Mouse (Mus musculus): ENCODE data around the gene Vav2. TPM values are rescaled to one million over a fixed set of nuclear protein-coding genes. Genes with fewer than 3 reads are reported as not detected.

Gene Vav2
- total RNA-seq, 1 experiment = 17.4 TPM

DNA sequence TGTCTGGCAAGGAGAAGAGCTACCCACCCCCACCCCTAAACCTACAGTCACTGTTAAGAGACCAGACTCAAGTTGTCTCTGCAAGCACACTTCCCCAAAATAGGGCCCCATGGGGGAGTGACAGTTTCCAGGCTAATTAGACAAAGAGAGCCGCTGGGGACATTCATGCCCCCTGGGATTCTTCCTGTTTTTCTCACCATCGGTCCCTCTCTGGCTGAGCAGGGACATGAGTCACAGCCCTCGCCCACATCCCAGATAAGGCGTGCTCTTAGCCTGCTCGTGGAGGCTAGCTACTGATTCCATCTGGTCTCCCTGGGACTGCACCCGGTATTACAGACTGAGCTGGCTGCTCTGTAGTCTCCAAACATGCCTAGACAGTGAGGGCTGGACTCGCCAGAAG is 194.5 kb downstream of the Vav2 start:
- TF ChIP-seq HCFC1 (IDR thresholded peaks at IDR 0.05; ENCODE audit: borderline replicate concordance, insufficient read depth, low read length) (no peak), ZC3H11A (IDR thresholded peaks at IDR 0.05; ENCODE audit: borderline replicate concordance, low read depth, low read length) (no peak), MAFK (IDR thresholded peaks at IDR 0.05; ENCODE audit: insufficient read depth, low read depth, low read length) (no peak), CHD2 (IDR thresholded peaks at IDR 0.05; ENCODE audit: low read depth, low read length) (no peak), ZNF384 (IDR thresholded peaks at IDR 0.05; ENCODE audit: low read depth, low read length) (no peak)
- DNase-seq (ENCODE audit: low read depth, low spot score) = no peak
- Histone ChIP-seq H3K9ac (ENCODE audit: insufficient read depth, low read depth, low read length, poor library complexity, severe bottlenecking) (no peak overlapping the region), H3K9me3 (ENCODE audit: control insufficient read depth, insufficient read depth, low read depth, low read length) (no peaks in the 10 kb centered on the region), H3K4me1 (ENCODE audit: control insufficient read depth in 2 of 2, insufficient read depth in 2 of 2, low read length in 2 of 2, poor library complexity in 1 of 2) (no peaks in the 10 kb centered on the region), H3K4me3 (ENCODE audit: insufficient read depth in 1 of 2, low read depth in 1 of 2, low read length in 2 of 2, poor library complexity in 1 of 2, severe bottlenecking in 1 of 2) (no peak overlapping the region), H3K36me3 (ENCODE audit: control insufficient read depth, insufficient read depth, low read length, poor library complexity, severe bottlenecking) (no peaks in the 10 kb centered on the region), H3K27ac (ENCODE audit: insufficient read depth, low read depth, low read length, poor library complexity, severe bottlenecking) (no peak overlapping the region)
- in situ Hi-C loops (cut with MboI; ENCODE audit: low sequenced_read_pairs in 2 of 2, unreplicated experiment in 2 of 2) = loop anchor here (10.0 kb wide), 1 partner anchor 188 kb away; no protein-coding TSS in a partner anchor

DNA sequence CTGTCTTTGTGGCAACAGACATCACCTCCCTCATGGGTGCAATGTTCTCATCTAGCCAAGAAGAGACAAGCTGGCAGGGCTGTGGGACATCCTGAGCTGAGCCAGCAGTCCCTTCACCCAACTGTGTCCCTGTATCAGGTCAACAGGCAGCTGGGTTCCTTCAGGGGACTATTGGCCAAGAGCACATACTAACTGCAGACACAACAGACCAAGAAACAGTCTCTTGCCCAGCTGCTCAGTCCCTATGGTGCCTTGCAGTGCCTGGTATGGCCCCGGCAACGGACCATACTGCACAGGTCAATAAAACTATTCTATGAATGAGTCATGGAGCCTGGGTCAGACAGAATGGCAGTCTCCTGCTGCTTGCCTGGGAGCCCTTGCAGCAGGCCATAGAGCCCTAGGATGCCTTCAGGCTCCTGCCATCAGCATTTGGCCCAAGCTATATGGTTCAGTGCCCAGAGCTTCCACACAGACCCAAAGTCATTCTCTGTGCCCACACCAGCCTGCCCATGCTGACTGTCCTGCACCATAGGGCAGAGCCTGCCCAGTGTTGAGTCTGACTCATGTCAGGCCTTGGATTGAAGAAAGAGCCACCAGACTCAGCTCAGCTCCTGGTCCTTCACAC is 197.2 kb downstream of the Vav2 start:
- no peak overlapping the region for H3K9ac ChIP-seq (ENCODE audit: insufficient read depth, low read depth, low read length, poor library complexity, severe bottlenecking)
- DNase-seq (ENCODE audit: low read depth, low spot score) = no peak
- H3K36me3 ChIP-seq (ENCODE audit: control insufficient read depth, insufficient read depth, low read length, poor library complexity, severe bottlenecking) = no peaks in the 10 kb centered on the region
- H3K4me1 ChIP-seq (ENCODE audit: control insufficient read depth in 2 of 2, insufficient read depth in 2 of 2, low read length in 2 of 2, poor library complexity in 1 of 2) = no peaks in the 10 kb centered on the region
- H3K9me3 ChIP-seq (ENCODE audit: control insufficient read depth, insufficient read depth, low read depth, low read length) = no peaks in the 10 kb centered on the region
- in situ Hi-C loops (cut with MboI; ENCODE audit: low sequenced_read_pairs in 2 of 2, unreplicated experiment in 2 of 2) = loop anchor here (10.0 kb wide), 1 partner anchor 185 kb away; no protein-coding TSS in a partner anchor
- no peak overlapping the region for H3K27ac ChIP-seq (ENCODE audit: insufficient read depth, low read depth, low read length, poor library complexity, severe bottlenecking)
- H3K4me3 ChIP-seq (ENCODE audit: insufficient read depth in 1 of 2, low read depth in 1 of 2, low read length in 2 of 2, poor library complexity in 1 of 2, severe bottlenecking in 1 of 2) = no peak overlapping the region
- TF ChIP-seq MAFK (IDR thresholded peaks at IDR 0.05; ENCODE audit: insufficient read depth, low read depth, low read length) (no peak), CHD2 (IDR thresholded peaks at IDR 0.05; ENCODE audit: low read depth, low read length) (no peak), ZC3H11A (IDR thresholded peaks at IDR 0.05; ENCODE audit: borderline replicate concordance, low read depth, low read length) (no peak)

DNA sequence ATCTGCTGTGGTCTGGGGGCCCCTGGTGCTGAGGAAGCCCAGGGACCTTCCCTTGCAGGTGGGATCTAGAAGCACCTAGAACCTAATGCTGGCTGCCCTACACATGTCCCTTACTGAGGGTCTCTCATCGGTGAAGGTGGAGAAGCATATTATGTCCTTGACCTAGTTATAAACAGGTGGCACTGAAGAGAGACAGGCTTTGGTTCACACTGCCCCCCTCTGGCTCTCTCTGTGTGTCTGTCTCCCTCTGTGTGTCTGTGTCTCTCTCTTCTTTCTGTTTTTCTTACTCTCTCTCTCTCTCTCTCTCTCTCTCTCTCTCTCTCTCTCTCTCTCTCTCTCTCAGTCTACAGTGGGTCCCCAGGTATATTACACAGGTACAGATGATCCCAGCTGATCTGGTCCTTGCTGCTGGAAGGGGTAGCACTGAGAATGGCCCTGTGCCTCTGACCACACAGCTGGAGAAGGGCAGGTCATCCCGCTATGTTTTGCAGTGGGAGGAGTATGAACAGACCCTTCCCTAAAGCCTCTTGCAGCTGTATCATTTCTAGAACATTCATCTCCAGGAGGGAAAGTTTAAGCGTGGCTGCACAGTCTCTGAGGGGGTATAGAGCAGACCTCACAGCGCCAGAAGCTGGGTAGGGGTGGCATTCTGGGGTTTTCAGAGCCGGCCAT is 197.9 kb downstream of the Vav2 start:
- TF ChIP-seq ZC3H11A (IDR thresholded peaks at IDR 0.05; ENCODE audit: borderline replicate concordance, low read depth, low read length) (no peak), ZNF384 (IDR thresholded peaks at IDR 0.05; ENCODE audit: low read depth, low read length) (no peak), CHD2 (IDR thresholded peaks at IDR 0.05; ENCODE audit: low read depth, low read length) (no peak), MAFK (IDR thresholded peaks at IDR 0.05; ENCODE audit: insufficient read depth, low read depth, low read length) (no peak), HCFC1 (IDR thresholded peaks at IDR 0.05; ENCODE audit: borderline replicate concordance, insufficient read depth, low read length) (no peak)
- no peak for DNase-seq (ENCODE audit: low read depth, low spot score)
- no peaks in the 10 kb centered on the region for H3K4me1 ChIP-seq (ENCODE audit: control insufficient read depth in 2 of 2, insufficient read depth in 2 of 2, low read length in 2 of 2, poor library complexity in 1 of 2)
- H3K4me3 ChIP-seq (ENCODE audit: insufficient read depth in 1 of 2, low read depth in 1 of 2, low read length in 2 of 2, poor library complexity in 1 of 2, severe bottlenecking in 1 of 2) = no peak overlapping the region
- H3K9ac ChIP-seq (ENCODE audit: insufficient read depth, low read depth, low read length, poor library complexity, severe bottlenecking) = no peak overlapping the region
- no peaks in the 10 kb centered on the region for H3K36me3 ChIP-seq (ENCODE audit: control insufficient read depth, insufficient read depth, low read length, poor library complexity, severe bottlenecking)
- H3K9me3 ChIP-seq (ENCODE audit: control insufficient read depth, insufficient read depth, low read depth, low read length) = no peaks in the 10 kb centered on the region
- H3K27ac ChIP-seq (ENCODE audit: insufficient read depth, low read depth, low read length, poor library complexity, severe bottlenecking) = no peak overlapping the region
- in situ Hi-C loops (cut with MboI; ENCODE audit: low sequenced_read_pairs in 2 of 2, unreplicated experiment in 2 of 2) = no loop called here

DNA sequence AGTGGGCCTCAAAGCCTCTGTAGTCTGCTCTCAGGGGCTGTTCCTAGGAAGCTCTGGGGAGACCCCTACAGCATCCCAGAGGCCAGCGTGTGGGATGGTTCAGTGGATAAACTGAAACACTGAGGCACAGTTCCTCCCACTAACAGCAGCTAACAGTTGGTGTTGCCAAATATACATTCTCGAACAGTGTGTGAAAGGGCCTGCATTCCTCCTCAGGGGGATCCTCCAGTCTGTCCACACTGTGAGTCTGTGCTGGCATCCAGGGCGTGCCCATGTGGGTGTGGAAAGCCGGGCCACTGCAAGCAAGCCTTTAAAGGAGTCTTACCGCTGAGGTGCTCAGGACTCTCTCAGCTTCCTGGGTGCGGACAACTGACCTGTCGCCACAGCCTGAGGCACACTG is 200.3 kb downstream of the Vav2 start:
- Histone ChIP-seq H3K27ac (ENCODE audit: insufficient read depth, low read depth, low read length, poor library complexity, severe bottlenecking) (no peak overlapping the region), H3K9ac (ENCODE audit: insufficient read depth, low read depth, low read length, poor library complexity, severe bottlenecking) (no peak overlapping the region), H3K4me1 (ENCODE audit: control insufficient read depth in 2 of 2, insufficient read depth in 2 of 2, low read length in 2 of 2, poor library complexity in 1 of 2) (no peaks in the 10 kb centered on the region), H3K36me3 (ENCODE audit: control insufficient read depth, insufficient read depth, low read length, poor library complexity, severe bottlenecking) (no peaks in the 10 kb centered on the region), H3K9me3 (ENCODE audit: control insufficient read depth, insufficient read depth, low read depth, low read length) (no peaks in the 10 kb centered on the region), H3K4me3 (ENCODE audit: insufficient read depth in 1 of 2, low read depth in 1 of 2, low read length in 2 of 2, poor library complexity in 1 of 2, severe bottlenecking in 1 of 2) (no peak overlapping the region)
- in situ Hi-C loops (cut with MboI; ENCODE audit: low sequenced_read_pairs in 2 of 2, unreplicated experiment in 2 of 2) = no loop called here
- DNase-seq (ENCODE audit: low read depth, low spot score) = no peak
- TF ChIP-seq MAFK (IDR thresholded peaks at IDR 0.05; ENCODE audit: insufficient read depth, low read depth, low read length) = no peak
- no peak for TF ChIP-seq CHD2 (IDR thresholded peaks at IDR 0.05; ENCODE audit: low read depth, low read length)
- TF ChIP-seq HCFC1 (IDR thresholded peaks at IDR 0.05; ENCODE audit: borderline replicate concordance, insufficient read depth, low read length) = no peak
- TF ChIP-seq ZC3H11A (IDR thresholded peaks at IDR 0.05; ENCODE audit: borderline replicate concordance, low read depth, low read length) = no peak
- no peak for TF ChIP-seq ZNF384 (IDR thresholded peaks at IDR 0.05; ENCODE audit: low read depth, low read length)

Measured in ES-E14 (cell line).